Mouse (Mus musculus) embryonic facial prominence, embryonic 10.5 days (tissue): ENCODE results near the gene Nod1. TPM values are rescaled to one million over a fixed set of nuclear protein-coding genes. Genes with fewer than 3 reads are reported as not detected.

Source experiments
- polyA plus RNA-seq: library from polyadenylated mRNA; unstranded; fragments of >200 nt; fragmentation: Nextera tagmentation; extraction: Ambion mirVana; gene quantifications from 2 replicates; pipeline ENCODE4 v1.2.1, GENCODE M21; 2016

The Nod1 gene
- polyA plus RNA-seq, 1 experiment from 2014 or later, result 1.4 TPM

Other genes with a start within 250 kb of the Nod1 start
- 1.8 and 2.5 TPM in 2 replicates for gene Znrf2, start 155.7 kb downstream of the Nod1 start, polyA plus RNA-seq
- gene Ggct, start 20.3 kb upstream of the Nod1 start, polyA plus RNA-seq, result 9.5 and 13.9 TPM in 2 replicates
- gene Gars, start 65.4 kb upstream of the Nod1 start, polyA plus RNA-seq, result 203 and 223 TPM in 2 replicates
- gene Crhr2, start 160.4 kb upstream of the Nod1 start, polyA plus RNA-seq, result 0.12 and 0.55 TPM in 2 replicates
- gene Inmt, start 202.4 kb upstream of the Nod1 start, polyA plus RNA-seq, result 3.8 and 4.7 TPM in 2 replicates
- gene Mindy4, start 230.8 kb upstream of the Nod1 start, polyA plus RNA-seq, result 18.7 and 24.0 TPM in 2 replicates